Mouse (Mus musculus) stomach, postnatal 0 days (tissue): ENCODE data around the gene Sema6d. TPM values are rescaled to one million over a fixed set of nuclear protein-coding genes. Genes with fewer than 3 reads are reported as not detected.

Experiments used
- ATAC-seq: fragments of 200-750 bp; cut with Nextera tagmentation; 2 replicates; pipeline ENCODE4 v1.8.0; 2017; ENCODE audit not compliant: low FRiP score, low TSS enrichment
- DNase-seq: peaks from one replicate; pipeline ENCODE4 v3.0.0-alpha.2; 2016; ENCODE audit warnings: low spot score
- H3K27ac ChIP-seq: fragments of 300-500 bp; sonication (generic); replicated peaks from 2 replicates; pipeline ENCODE4 v1.5.1; 2014; ENCODE audit warnings: mild to moderate bottlenecking, control low read depth
- H3K27me3 ChIP-seq: fragments of 300-500 bp; sonication (generic); 2 replicates; pipeline ENCODE4 v1.6.1; 2014; ENCODE audit warnings: low read length; ENCODE audit not compliant: control insufficient read depth, insufficient read depth
- H3K36me3 ChIP-seq: fragments of 300-500 bp; sonication (generic); 2 replicates; pipeline ENCODE4 v1.6.1; 2014; ENCODE audit warnings: low read length, mixed read lengths; ENCODE audit not compliant: control insufficient read depth, insufficient read depth
- H3K4me1 ChIP-seq: fragments of 300-500 bp; sonication (generic); replicated peaks from 2 replicates; pipeline ENCODE4 v1.6.1; 2014; ENCODE audit warnings: antibody characterized with exemption; ENCODE audit not compliant: control insufficient read depth, insufficient read depth
- H3K4me2 ChIP-seq: fragments of 300-500 bp; sonication (generic); replicated peaks from 2 replicates; pipeline ENCODE4 v1.6.1; 2014; ENCODE audit warnings: low read depth, mild to moderate bottlenecking, control low read depth, moderate library complexity
- H3K4me3 ChIP-seq: fragments of 300-500 bp; sonication (generic); 2 replicates; pipeline ENCODE4 v1.5.1; 2014; ENCODE audit warnings: low read depth, low read length, control low read depth
- H3K9ac ChIP-seq: fragments of 300-500 bp; sonication (generic); 2 replicates; pipeline ENCODE4 v1.6.1; 2014; ENCODE audit warnings: mild to moderate bottlenecking, low read length, control low read depth, mixed read lengths
- H3K9me3 ChIP-seq: fragments of 300-500 bp; sonication (generic); 2 replicates; pipeline ENCODE4 v1.6.1; 2016; ENCODE audit warnings: low read length; ENCODE audit not compliant: control insufficient read depth
- CTCF ChIP-seq: IDR thresholded peaks from 2 replicates; pipeline ENCODE4 v1.5.1; 2016; ENCODE audit warnings: antibody characterized with exemption, low read depth, mild to moderate bottlenecking, moderate library complexity
- EP300 ChIP-seq: optimal IDR thresholded peaks from 2 replicates; pipeline ENCODE3; 2016; ENCODE audit warnings: antibody characterized with exemption
- WGBS: fragments of 180-500 bp; shearing (Covaris S2); extraction: QIAGEN DNeasy Blood & Tissue Kit; methylation state at CpG from one replicate; pipeline ENCODE4 v1.1.7; 2014; 5-methylcytosine and 5-hydroxymethylcytosine counted together
- polyA plus RNA-seq: library from polyadenylated mRNA; unstranded; fragments of >200 nt; fragmentation: Nextera tagmentation; extraction: Ambion mirVana; gene quantifications from 2 replicates; pipeline ENCODE4 v1.2.1, GENCODE M21; 2015

The Sema6d gene
- polyA plus RNA-seq, 1 experiment from 2014 or later = 2.1 TPM

DNA sequence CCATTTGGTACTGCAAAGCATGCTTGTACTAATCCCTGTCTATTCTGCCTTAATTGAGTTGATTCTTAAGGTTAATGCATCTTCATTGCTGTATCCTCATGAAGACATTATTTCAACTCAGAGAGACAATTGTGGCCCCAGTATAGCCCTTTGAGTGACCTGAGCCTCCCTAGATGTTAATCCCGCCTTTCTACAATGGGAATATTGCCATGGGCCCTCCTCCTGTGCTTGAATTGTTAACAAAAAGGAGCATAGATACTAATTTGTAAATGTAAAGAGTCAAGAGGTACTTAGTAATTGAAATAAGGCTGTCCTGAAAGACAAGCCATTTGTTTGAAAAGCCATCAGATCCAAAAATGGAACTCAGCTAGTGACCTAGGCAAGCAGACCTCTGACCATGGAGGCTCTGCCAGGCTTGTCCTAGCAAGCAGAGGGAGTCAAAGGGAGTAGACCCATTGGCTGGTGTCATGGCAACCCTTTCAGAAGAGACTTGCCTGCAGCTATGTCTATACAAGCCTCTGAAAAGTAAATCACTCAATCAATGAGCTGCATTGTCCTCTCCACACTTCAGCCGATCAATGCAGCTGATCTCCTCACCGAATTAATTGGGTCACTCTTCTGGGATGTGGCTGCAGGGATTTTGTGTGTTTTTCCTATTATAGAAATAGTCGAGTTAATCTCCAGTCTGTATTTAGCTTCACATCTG is 416.2 kb downstream of the Sema6d start:
- no peak for ATAC-seq
- TF ChIP-seq EP300 = no peak
- no peaks in the 10 kb centered on the region for H3K4me1 ChIP-seq
- 51% methylated on average over 4 of the region's 4 CpGs for WGBS
- no peak overlapping the region for H3K4me3 ChIP-seq
- H3K27me3 ChIP-seq = no peaks in the 10 kb centered on the region
- DNase-seq = no peak
- H3K9me3 ChIP-seq = no peaks in the 10 kb centered on the region
- H3K27ac ChIP-seq = no peak overlapping the region
- H3K4me2 ChIP-seq = no peak overlapping the region
- no peak overlapping the region for H3K9ac ChIP-seq
- H3K36me3 ChIP-seq = no peaks in the 10 kb centered on the region

DNA sequence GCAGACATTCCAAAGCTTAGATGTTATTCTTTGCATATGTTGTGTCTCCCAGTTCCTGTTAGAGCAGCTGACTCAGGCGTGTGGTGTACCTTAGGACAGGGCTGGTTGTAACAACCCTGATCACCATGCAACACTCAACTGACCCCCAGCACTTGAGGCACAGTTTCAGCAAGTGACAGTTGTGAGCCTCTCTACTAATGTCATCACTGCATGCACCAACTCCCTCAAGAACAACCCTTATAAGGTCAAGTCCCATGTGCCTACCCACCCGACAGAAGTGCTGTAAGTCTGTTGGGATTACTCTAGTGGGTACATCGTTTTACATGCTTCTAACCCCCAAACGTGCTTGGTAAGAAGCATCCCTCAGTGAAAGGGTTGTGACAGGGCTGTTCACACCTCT is 418.0 kb downstream of the Sema6d start:
- Histone ChIP-seq H3K9me3 (no peaks in the 10 kb centered on the region), H3K27ac (no peak overlapping the region), H3K4me2 (no peak overlapping the region), H3K9ac (no peak overlapping the region), H3K4me3 (no peak overlapping the region), H3K27me3 (no peaks in the 10 kb centered on the region), H3K36me3 (no peaks in the 10 kb centered on the region), H3K4me1 (no peaks in the 10 kb centered on the region)
- WGBS = 83% methylated on average over 4 of the region's 4 CpGs
- no peak for ATAC-seq
- DNase-seq = no peak
- TF ChIP-seq CTCF (no peak), EP300 (no peak)

DNA sequence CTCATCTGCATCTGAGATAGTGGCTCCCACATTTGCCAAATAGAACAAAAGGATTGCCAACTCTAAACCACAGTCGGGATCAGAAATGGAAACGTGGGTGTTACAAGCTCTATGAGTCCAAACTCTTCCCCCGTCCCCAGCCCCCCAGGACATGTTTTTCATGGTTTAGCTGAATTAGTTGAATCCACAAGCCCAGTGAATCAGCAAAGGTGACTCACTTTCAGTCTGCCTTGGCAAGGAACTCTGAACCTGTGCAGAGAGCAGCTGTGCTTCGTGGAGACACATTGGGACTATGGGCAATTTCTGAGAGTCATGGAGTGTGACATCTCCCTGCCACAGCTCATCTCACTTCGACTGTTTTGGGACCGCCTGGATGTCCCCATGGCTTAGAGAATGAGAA is 419.7 kb downstream of the Sema6d start:
- no peak overlapping the region for H3K27ac ChIP-seq
- no peaks in the 10 kb centered on the region for H3K4me1 ChIP-seq
- no peak overlapping the region for H3K4me2 ChIP-seq
- WGBS = 77% methylated on average over 6 of the region's 6 CpGs
- H3K9me3 ChIP-seq = no peaks in the 10 kb centered on the region
- DNase-seq (no peak), ATAC-seq (no peak)
- H3K4me3 ChIP-seq = no peak overlapping the region
- H3K9ac ChIP-seq = no peak overlapping the region
- no peaks in the 10 kb centered on the region for H3K36me3 ChIP-seq
- no peaks in the 10 kb centered on the region for H3K27me3 ChIP-seq
- TF ChIP-seq CTCF = no peak
- no peak for TF ChIP-seq EP300

DNA sequence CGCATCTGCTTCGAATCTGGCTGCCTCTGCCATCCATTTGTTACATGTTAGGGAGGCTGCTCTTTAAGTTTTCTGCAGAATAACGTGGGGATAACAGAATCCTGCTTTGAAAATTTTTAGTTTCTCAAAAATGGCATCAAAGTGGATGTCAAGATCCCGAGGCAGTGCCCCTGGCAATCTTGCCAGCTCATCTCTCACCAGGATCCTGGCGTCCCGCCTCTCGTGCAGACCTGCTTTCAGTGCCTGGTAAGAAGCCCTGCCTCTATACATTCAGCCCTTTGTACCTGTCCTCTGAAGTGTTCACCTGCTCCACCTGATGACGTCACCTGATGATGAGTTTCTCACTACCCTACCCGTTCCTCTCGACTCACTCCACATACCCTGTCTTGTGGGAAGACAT is 422.1 kb downstream of the Sema6d start:
- H3K4me1 ChIP-seq = no peaks in the 10 kb centered on the region
- no peaks in the 10 kb centered on the region for H3K27me3 ChIP-seq
- no peaks in the 10 kb centered on the region for H3K9me3 ChIP-seq
- H3K36me3 ChIP-seq = no peaks in the 10 kb centered on the region
- 75% methylated on average over 10 of the region's 10 CpGs for WGBS
- H3K27ac ChIP-seq = no peak overlapping the region
- no peak for DNase-seq
- no peak for ATAC-seq
- no peak overlapping the region for H3K4me2 ChIP-seq
- H3K9ac ChIP-seq = no peak overlapping the region
- no peak overlapping the region for H3K4me3 ChIP-seq
- TF ChIP-seq CTCF (no peak), EP300 (no peak)

DNA sequence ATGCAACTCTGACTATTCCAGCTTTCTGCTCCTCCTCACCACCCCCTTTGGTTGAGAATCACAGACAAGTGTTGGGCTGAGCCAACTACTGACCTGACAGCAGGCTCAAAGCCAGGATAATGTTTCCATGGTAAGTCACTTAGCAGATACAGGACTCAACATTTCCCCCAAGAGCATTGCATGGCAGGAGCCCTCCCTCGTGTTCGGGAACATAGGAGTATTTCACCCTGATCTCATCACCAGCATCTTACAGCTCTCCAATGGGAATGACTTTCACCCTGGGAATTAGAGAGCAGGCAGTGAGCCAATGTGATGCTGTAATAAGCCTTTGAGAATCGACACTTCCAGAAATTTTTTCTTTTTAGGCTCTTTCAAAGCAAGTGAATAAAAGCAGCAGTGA is 432.7 kb downstream of the Sema6d start:
- Histone ChIP-seq H3K4me2 (no peak overlapping the region), H3K9ac (no peak overlapping the region), H3K27ac (no peak overlapping the region), H3K4me1 (no peaks in the 10 kb centered on the region), H3K4me3 (no peak overlapping the region), H3K36me3 (no peaks in the 10 kb centered on the region), H3K9me3 (no peaks in the 10 kb centered on the region), H3K27me3 (no peaks in the 10 kb centered on the region)
- 45% methylated on average over 3 of the region's 3 CpGs for WGBS
- no peak for ATAC-seq
- TF ChIP-seq CTCF (no peak), EP300 (no peak)
- DNase-seq = no peak

DNA sequence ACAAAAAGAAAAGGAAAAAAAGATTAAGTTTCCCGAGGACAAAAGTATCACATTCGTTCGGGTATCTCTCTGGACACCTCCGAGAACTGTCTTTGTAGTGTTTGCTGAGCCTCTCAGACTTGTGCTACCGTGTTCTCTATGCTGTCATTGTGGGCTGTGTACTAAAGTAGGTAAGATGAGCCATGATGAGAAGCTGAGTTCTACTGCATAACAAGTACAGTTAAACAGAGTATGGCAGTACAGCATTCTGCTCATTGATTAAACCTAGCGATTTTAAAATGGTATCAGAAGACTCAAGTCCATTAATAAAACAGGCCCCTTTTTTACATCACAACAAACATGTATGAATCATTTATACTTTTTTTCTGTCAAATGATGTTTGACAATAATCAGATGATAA is 433.9 kb downstream of the Sema6d start:
- TF ChIP-seq CTCF (no peak), EP300 (no peak)
- no peaks in the 10 kb centered on the region for H3K27me3 ChIP-seq
- ATAC-seq = no peak
- no peaks in the 10 kb centered on the region for H3K36me3 ChIP-seq
- no peak overlapping the region for H3K4me3 ChIP-seq
- no peaks in the 10 kb centered on the region for H3K9me3 ChIP-seq
- no peak overlapping the region for H3K4me2 ChIP-seq
- H3K27ac ChIP-seq = no peak overlapping the region
- H3K4me1 ChIP-seq = no peaks in the 10 kb centered on the region
- H3K9ac ChIP-seq = no peak overlapping the region
- 88% methylated on average over 6 of the region's 6 CpGs for WGBS
- DNase-seq = no peak
